Mouse (Mus musculus) stomach, embryonic 15.5 days (tissue): Measurements from ENCODE around the gene Gzmf. TPM values are rescaled to one million over a fixed set of nuclear protein-coding genes. Genes with fewer than 3 reads are reported as not detected.
"Not testable (repeated sequence)": the region's sequence is repeated elsewhere in the genome, so short reads cannot be mapped to it uniquely, and the experiment has no call there.

Experiments used
- ATAC-seq: fragments of 200-750 bp; cut with Nextera tagmentation; 2 replicates; pipeline ENCODE4 v1.8.0; 2017; ENCODE audit warnings: low read depth, moderate number of reproducible peaks, moderate TSS enrichment; ENCODE audit not compliant: insufficient read depth, low FRiP score
- H3K27ac ChIP-seq: fragments of 300-500 bp; sonication (generic); 2 replicates; pipeline ENCODE4 v1.5.1; 2015; ENCODE audit warnings: mild to moderate bottlenecking, inconsistent platforms
- H3K27me3 ChIP-seq: fragments of 300-500 bp; sonication (generic); replicated peaks from 2 replicates; pipeline ENCODE4 v1.6.1; 2015; ENCODE audit warnings: inconsistent platforms
- H3K36me3 ChIP-seq: fragments of 300-500 bp; sonication (generic); 2 replicates; pipeline ENCODE4 v1.6.1; 2015; ENCODE audit warnings: inconsistent platforms
- H3K4me1 ChIP-seq: fragments of 300-500 bp; sonication (generic); 2 replicates; pipeline ENCODE4 v1.6.1; 2015; ENCODE audit warnings: inconsistent platforms
- H3K4me2 ChIP-seq: fragments of 300-500 bp; sonication (generic); 2 replicates; pipeline ENCODE4 v1.6.1; 2015; ENCODE audit warnings: mild to moderate bottlenecking, inconsistent platforms
- H3K4me3 ChIP-seq: fragments of 300-500 bp; sonication (generic); replicated peaks from 2 replicates; pipeline ENCODE4 v1.5.1; 2015; ENCODE audit warnings: inconsistent platforms
- H3K9ac ChIP-seq: fragments of 300-500 bp; sonication (generic); 2 replicates; pipeline ENCODE4 v1.6.1; 2015; ENCODE audit warnings: inconsistent platforms
- H3K9me3 ChIP-seq: fragments of 300-500 bp; sonication (generic); 2 replicates; pipeline ENCODE4 v1.6.1; 2016; ENCODE audit warnings: inconsistent platforms
- WGBS: fragments of 180-500 bp; shearing (Covaris S2); methylation state at CpG from one replicate; pipeline ENCODE4 v1.1.7; 2015; 5-methylcytosine and 5-hydroxymethylcytosine counted together
- polyA plus RNA-seq: library from polyadenylated mRNA; unstranded; fragments of >200 nt; fragmentation: Nextera tagmentation; extraction: Ambion mirVana; gene quantifications from 2 replicates; pipeline ENCODE4 v1.2.1, GENCODE M21; 2015

Gene Gzmf
- polyA plus RNA-seq, 1 experiment from 2014 or later, result not detected

GRCm38 (mm10) chr14:56162109-56162508, 49.1 kb downstream of the Gzmf start:
- Histone ChIP-seq H3K4me3 (no peak overlapping the region), H3K4me2 (no peak overlapping the region), H3K4me1 (no peaks in the 10 kb centered on the region), H3K27ac (no peak overlapping the region), H3K27me3 (no peaks in the 10 kb centered on the region), H3K9ac (no peak overlapping the region), H3K36me3 (no peaks in the 10 kb centered on the region), H3K9me3 (no peaks in the 10 kb centered on the region)
- 77% methylated on average over 2 of the region's 2 CpGs for WGBS
- no peak for ATAC-seq

GRCm38 (mm10) chr14:56159479-56159878, 51.7 kb downstream of the Gzmf start, which contains the start of gene Gzmg:
TSS of gene Gzmg (minus strand) at chr14:56159579.
- H3K27ac ChIP-seq, H3K9me3 ChIP-seq, H3K4me3 ChIP-seq, H3K9ac ChIP-seq, H3K4me2 ChIP-seq, H3K36me3 ChIP-seq, ATAC-seq, H3K27me3 ChIP-seq, H3K4me1 ChIP-seq: not testable (repeated sequence)
- 84% methylated on average over 2 of the region's 2 CpGs for WGBS

DNA sequence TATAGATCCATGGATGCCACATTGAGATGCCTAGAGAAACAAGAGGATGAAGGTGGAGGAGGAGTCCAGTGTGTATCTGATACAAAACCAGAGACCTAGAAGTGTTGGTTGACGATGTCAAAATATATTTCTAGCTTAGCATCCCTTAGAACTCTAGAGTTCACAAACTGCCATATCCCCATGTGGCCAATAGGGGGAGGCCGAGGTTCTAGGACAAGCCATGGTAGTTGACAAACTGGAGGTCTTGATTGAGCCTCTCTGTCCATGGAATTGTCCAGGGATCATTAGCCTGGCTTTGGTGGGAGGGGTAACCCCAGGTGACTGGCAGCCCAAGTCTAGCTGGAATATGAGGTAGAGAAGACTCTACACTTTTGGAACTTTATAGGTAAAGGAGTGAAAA, 55.9 kb downstream of the Gzmf start:
- ATAC-seq, result no peak
- Histone ChIP-seq H3K9ac (no peak overlapping the region), H3K36me3 (no peaks in the 10 kb centered on the region), H3K4me3 (no peak overlapping the region), H3K27ac (no peak overlapping the region), H3K4me2 (no peak overlapping the region), H3K9me3 (no peaks in the 10 kb centered on the region), H3K4me1 (no peaks in the 10 kb centered on the region), H3K27me3 (no peaks in the 10 kb centered on the region)
- 53% methylated on average over 2 of the region's 2 CpGs for WGBS

Other genes with a start within 250 kb of the Gzmf start
- 0.48 and 0.57 TPM in 2 replicates for gene Mcpt1, start 193.4 kb downstream of the Gzmf start, polyA plus RNA-seq
- not detected in 2 replicates for gene Mcpt9, start 180.9 kb downstream of the Gzmf start, polyA plus RNA-seq
- gene Mcpt2, start 169.4 kb downstream of the Gzmf start, polyA plus RNA-seq, result 0.37 and 0.49 TPM in 2 replicates
- 1.4 TPM in 2 replicates for gene Mcpt4, start 149.1 kb downstream of the Gzmf start, polyA plus RNA-seq
- gene Mcpt8, start 126.1 kb downstream of the Gzmf start, polyA plus RNA-seq, result 4.2 and 4.4 TPM in 2 replicates
- 1.0 and 3.2 TPM in 2 replicates for gene Ctsg, start 108.8 kb downstream of the Gzmf start, polyA plus RNA-seq
- not detected in 2 replicates for gene Gzme, start 90.8 kb downstream of the Gzmf start, polyA plus RNA-seq
- gene Gzmd, start 78.8 kb downstream of the Gzmf start, polyA plus RNA-seq, result not detected in 2 replicates
- gene Gzmg, start 51.8 kb downstream of the Gzmf start, polyA plus RNA-seq, result not detected in 2 replicates
- gene Gzmn, start 36.8 kb downstream of the Gzmf start, polyA plus RNA-seq, result not detected in 2 replicates
- gene Gzmc, start 23.2 kb upstream of the Gzmf start, polyA plus RNA-seq, result not detected in 2 replicates
- 1.0 and 1.7 TPM in 2 replicates for gene Gzmb, start 50.8 kb upstream of the Gzmf start, polyA plus RNA-seq
- gene Atp12a, start 153.7 kb upstream of the Gzmf start, polyA plus RNA-seq, result 0.03 and 0.12 TPM in 2 replicates
- gene Rnf17, start 191.2 kb upstream of the Gzmf start, polyA plus RNA-seq, result 1.2 and 1.5 TPM in 2 replicates